Mouse (Mus musculus): ENCODE measurements around the gene Tysnd1. TPM values are rescaled to one million over a fixed set of nuclear protein-coding genes. Genes with fewer than 3 reads are reported as not detected.

Gene Tysnd1
- polyA plus RNA-seq, 1 experiment from 2014 or later = 29.0 TPM

- Histone ChIP-seq H3K9me3 (no peaks in the 10 kb centered on the region), H3K4me2 (peak overlapping the region; percentile 3; the same call in 1 of the 2 replicates), H3K9ac (no peak overlapping the region), H3K4me3 (no peak overlapping the region), H3K36me3 (peaks cover 56% of the 10 kb centered on the region), H3K4me1 (replicated peaks) (peaks cover 21% of the 10 kb centered on the region), H3K27me3 (no peaks in the 10 kb centered on the region), H3K27ac (replicated peaks) (peak overlapping the region; percentile 77)
- peak; percentile 49; the same call in 1 of the 2 replicates for ATAC-seq (ENCODE audit: low read depth)
- WGBS = 27% methylated on average over 10 of the region's 10 CpGs
Measured at GRCm38 (mm10) chr10:61662391-61662988, 32.8 kb upstream of the Tysnd1 start.

- WGBS = 94% methylated on average over 10 of the region's 10 CpGs
- H3K27me3 ChIP-seq = no peaks in the 10 kb centered on the region
Measured at GRCm38 (mm10) chr10:61665111-61665510, 30.2 kb upstream of the Tysnd1 start.

GRCm38 (mm10) chr10:61665651-61666050, 29.7 kb upstream of the Tysnd1 start:
- no peak overlapping the region for H3K4me2 ChIP-seq
- H3K36me3 ChIP-seq = peaks cover 75% of the 10 kb centered on the region
- 80% methylated on average over 3 of the region's 3 CpGs for WGBS
- no peak for ATAC-seq (ENCODE audit: low read depth)
- H3K4me1 ChIP-seq (replicated peaks) = peaks cover 21% of the 10 kb centered on the region
- H3K27me3 ChIP-seq = no peaks in the 10 kb centered on the region
- H3K4me3 ChIP-seq = no peak overlapping the region
- no peak overlapping the region for H3K9ac ChIP-seq
- no peaks in the 10 kb centered on the region for H3K9me3 ChIP-seq
- H3K27ac ChIP-seq (replicated peaks) = no peak overlapping the region

More at GRCm38 (mm10) chr10:61665111-61665510, 30.2 kb upstream of the Tysnd1 start:
- Histone ChIP-seq H3K9me3 (no peaks in the 10 kb centered on the region), H3K36me3 (peaks cover 71% of the 10 kb centered on the region), H3K4me2 (no peak overlapping the region), H3K4me3 (no peak overlapping the region), H3K4me1 (replicated peaks) (peaks cover 21% of the 10 kb centered on the region), H3K27ac (replicated peaks) (no peak overlapping the region), H3K9ac (no peak overlapping the region)
- ATAC-seq (ENCODE audit: low read depth) = no peak

GRCm38 (mm10) chr10:61669289-61669688, 26.0 kb upstream of the Tysnd1 start:
- Histone ChIP-seq H3K36me3 (peaks cover 93% of the 10 kb centered on the region), H3K27me3 (no peaks in the 10 kb centered on the region), H3K9me3 (no peaks in the 10 kb centered on the region), H3K27ac (replicated peaks) (no peak overlapping the region), H3K4me1 (replicated peaks) (no peaks in the 10 kb centered on the region), H3K9ac (no peak overlapping the region), H3K4me2 (no peak overlapping the region), H3K4me3 (no peak overlapping the region)
- WGBS = 57% methylated on average over 7 of the region's 7 CpGs
- peak; percentile 89 for ATAC-seq (ENCODE audit: low read depth)

- no peaks in the 10 kb centered on the region for H3K9me3 ChIP-seq
- H3K9ac ChIP-seq = no peak overlapping the region
- H3K4me2 ChIP-seq = no peak overlapping the region
- H3K36me3 ChIP-seq = peaks cover 93% of the 10 kb centered on the region
- no peak for ATAC-seq (ENCODE audit: low read depth)
- no peak overlapping the region for H3K27ac ChIP-seq (replicated peaks)
- H3K4me3 ChIP-seq = no peak overlapping the region
- no peaks in the 10 kb centered on the region for H3K27me3 ChIP-seq
- H3K4me1 ChIP-seq (replicated peaks) = no peaks in the 10 kb centered on the region
Measured at GRCm38 (mm10) chr10:61669896-61670295, 25.4 kb upstream of the Tysnd1 start.

- peaks cover 91% of the 10 kb centered on the region for H3K36me3 ChIP-seq
- 94% methylated on average over 3 of the region's 3 CpGs for WGBS
- H3K4me3 ChIP-seq = no peak overlapping the region
- no peaks in the 10 kb centered on the region for H3K27me3 ChIP-seq
- H3K9me3 ChIP-seq = no peaks in the 10 kb centered on the region
- ATAC-seq (ENCODE audit: low read depth) = no peak
- no peak overlapping the region for H3K27ac ChIP-seq (replicated peaks)
- H3K4me1 ChIP-seq (replicated peaks) = no peaks in the 10 kb centered on the region
- no peak overlapping the region for H3K4me2 ChIP-seq
- no peak overlapping the region for H3K9ac ChIP-seq
Measured at GRCm38 (mm10) chr10:61670758-61671157, 24.6 kb upstream of the Tysnd1 start.

- Histone ChIP-seq H3K36me3 (peaks cover 47% of the 10 kb centered on the region), H3K27me3 (no peaks in the 10 kb centered on the region), H3K9me3 (no peaks in the 10 kb centered on the region), H3K4me2 (no peak overlapping the region), H3K27ac (replicated peaks) (no peak overlapping the region), H3K4me3 (no peak overlapping the region), H3K9ac (no peak overlapping the region), H3K4me1 (replicated peaks) (peaks cover 11% of the 10 kb centered on the region)
- ATAC-seq (ENCODE audit: low read depth) = no peak
- 73% methylated on average over 3 of the region's 3 CpGs for WGBS
Measured at GRCm38 (mm10) chr10:61675935-61676334, 19.4 kb upstream of the Tysnd1 start.

GRCm38 (mm10) chr10:61679545-61679944, 15.8 kb upstream of the Tysnd1 start:
- H3K27me3 ChIP-seq = no peaks in the 10 kb centered on the region
- peak; percentile 17 for ATAC-seq (ENCODE audit: low read depth)
- H3K9ac ChIP-seq = peak overlapping the region; percentile 96
- peaks cover 31% of the 10 kb centered on the region for H3K4me1 ChIP-seq (replicated peaks)
- H3K36me3 ChIP-seq = peaks cover 14% of the 10 kb centered on the region
- H3K4me3 ChIP-seq = peak overlapping the region; percentile 94
- peak overlapping the region; percentile 86 for H3K27ac ChIP-seq (replicated peaks)
- 37% methylated on average over 9 of the region's 9 CpGs for WGBS
- no peaks in the 10 kb centered on the region for H3K9me3 ChIP-seq
- H3K4me2 ChIP-seq = peak overlapping the region; percentile 68

GRCm38 (mm10) chr10:61680015-61680913, 15.1 kb upstream of the Tysnd1 start, which contains the start of gene Sar1a:
Sar1a (plus strand) TSS chr10:61680299.
- Histone ChIP-seq H3K4me1 (replicated peaks) (peaks cover 31% of the 10 kb centered on the region), H3K9me3 (no peaks in the 10 kb centered on the region), H3K4me2 (peak within 1 kb of the TSS; percentile 88), H3K36me3 (peaks cover 14% of the 10 kb centered on the region), H3K27ac (replicated peaks) (peak within 1 kb of the TSS; percentile 86), H3K4me3 (peak within 1 kb of the TSS; percentile 94), H3K9ac (peak within 1 kb of the TSS; percentile 96), H3K27me3 (no peaks in the 10 kb centered on the region)
- under 1% methylated on average over 80 of the region's 84 CpGs for WGBS
- peak; percentile 100 for ATAC-seq (ENCODE audit: low read depth)

GRCm38 (mm10) chr10:61689405-61689804, 5.9 kb upstream of the Tysnd1 start:
- H3K9ac ChIP-seq = no peak overlapping the region
- no peak for ATAC-seq (ENCODE audit: low read depth)
- H3K27ac ChIP-seq (replicated peaks) = no peak overlapping the region
- no peak overlapping the region for H3K4me3 ChIP-seq
- peaks cover 95% of the 10 kb centered on the region for H3K36me3 ChIP-seq
- H3K27me3 ChIP-seq = no peaks in the 10 kb centered on the region
- no peak overlapping the region for H3K4me2 ChIP-seq
- H3K9me3 ChIP-seq = no peaks in the 10 kb centered on the region
- H3K4me1 ChIP-seq (replicated peaks) = no peaks in the 10 kb centered on the region
- WGBS = 91% methylated on average over 8 of the region's 8 CpGs

GRCm38 (mm10) chr10:61693563-61693962, 1.8 kb upstream of the Tysnd1 start:
- Histone ChIP-seq H3K9me3 (no peaks in the 10 kb centered on the region), H3K4me1 (replicated peaks) (peaks cover 25% of the 10 kb centered on the region), H3K9ac (no peak overlapping the region), H3K36me3 (peaks cover 67% of the 10 kb centered on the region), H3K27me3 (no peaks in the 10 kb centered on the region), H3K27ac (replicated peaks) (no peak overlapping the region), H3K4me3 (no peak overlapping the region), H3K4me2 (no peak overlapping the region)
- WGBS = 87% methylated on average over 4 of the region's 4 CpGs
- no peak for ATAC-seq (ENCODE audit: low read depth)

Data from neural tube, embryonic 13.5 days (tissue).